Mouse (Mus musculus) limb, embryonic 15.5 days (tissue): ENCODE results near the gene Gatb. TPM values are rescaled to one million over a fixed set of nuclear protein-coding genes. Genes with fewer than 3 reads are reported as not detected.

Experiments used
- ATAC-seq: fragments of 200-750 bp; cut with Nextera tagmentation; 2 replicates; pipeline ENCODE4 v1.8.0; 2017; ENCODE audit warnings: low read depth, moderate TSS enrichment; ENCODE audit not compliant: insufficient number of reproducible peaks, low FRiP score, low TSS enrichment
- H3K27ac ChIP-seq: fragments of 300-500 bp; sonication (generic); 2 replicates; pipeline ENCODE4 v1.5.1; 2015; ENCODE audit warnings: moderate library complexity, mild to moderate bottlenecking, inconsistent platforms
- H3K27me3 ChIP-seq: fragments of 300-500 bp; sonication (generic); 2 replicates; pipeline ENCODE4 v1.6.1; 2015; ENCODE audit warnings: inconsistent platforms
- H3K36me3 ChIP-seq: fragments of 300-500 bp; sonication (generic); 2 replicates; pipeline ENCODE4 v1.6.1; 2015; ENCODE audit warnings: inconsistent platforms
- H3K4me1 ChIP-seq: fragments of 300-500 bp; sonication (generic); 2 replicates; pipeline ENCODE4 v1.6.1; 2015; ENCODE audit warnings: inconsistent platforms
- H3K4me2 ChIP-seq: fragments of 300-500 bp; sonication (generic); 2 replicates; pipeline ENCODE4 v1.6.1; 2015; ENCODE audit warnings: mild to moderate bottlenecking, inconsistent platforms
- H3K4me3 ChIP-seq: fragments of 300-500 bp; sonication (generic); 2 replicates; pipeline ENCODE4 v1.5.1; 2015; ENCODE audit warnings: mild to moderate bottlenecking, inconsistent platforms
- H3K9ac ChIP-seq: fragments of 300-500 bp; sonication (generic); 2 replicates; pipeline ENCODE4 v1.6.1; 2015; ENCODE audit warnings: inconsistent platforms
- H3K9me3 ChIP-seq: fragments of 300-500 bp; sonication (generic); 2 replicates; pipeline ENCODE4 v1.6.1; 2016; ENCODE audit warnings: inconsistent platforms
- whole genome bisulfite sequencing: fragments of 180-500 bp; shearing (Covaris S2); methylation state at CpG from one replicate; pipeline ENCODE4 v1.1.7; 2015; 5-methylcytosine and 5-hydroxymethylcytosine counted together
- polyA plus RNA-seq: library from polyadenylated mRNA; unstranded; fragments of >200 nt; fragmentation: Nextera tagmentation; extraction: Ambion mirVana; gene quantifications from 2 replicates; pipeline ENCODE4 v1.2.1, GENCODE M21; 2015

The Gatb gene
- polyA plus RNA-seq, 1 experiment from 2014 or later: 18.0 TPM

DNA sequence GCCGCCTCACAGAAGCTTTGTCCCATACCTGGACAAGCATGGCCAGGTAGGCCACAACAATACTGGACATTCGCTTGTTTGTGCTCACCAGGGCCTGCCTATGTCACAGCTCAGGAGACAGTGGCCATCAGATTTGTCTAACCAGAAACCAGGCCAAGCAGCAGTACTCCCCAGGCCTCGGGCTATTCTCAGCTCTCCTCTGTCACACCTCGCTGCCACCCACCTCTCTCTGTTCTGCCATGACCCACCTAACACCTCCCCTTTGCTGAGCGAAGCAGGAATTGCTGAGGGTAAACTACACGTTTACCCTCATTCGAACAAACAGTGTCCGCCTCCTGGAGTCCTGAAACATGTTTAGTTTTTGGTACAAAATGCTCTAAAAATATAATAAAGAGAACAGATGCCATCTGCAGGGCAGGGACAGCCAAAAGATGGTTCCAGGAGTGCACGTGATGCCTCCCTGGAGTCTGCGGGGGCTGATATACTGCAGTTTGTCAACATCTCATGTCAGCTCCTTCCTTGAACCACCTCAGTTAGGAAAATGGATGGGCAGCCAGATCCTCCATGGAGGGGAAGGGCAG lies 90.8 kb downstream of the Gatb start:
- Histone ChIP-seq H3K4me2 (no peak overlapping the region), H3K27me3 (no peaks in the 10 kb centered on the region), H3K9me3 (no peaks in the 10 kb centered on the region), H3K36me3 (no peaks in the 10 kb centered on the region), H3K27ac (no peak overlapping the region), H3K9ac (no peak overlapping the region), H3K4me3 (no peak overlapping the region), H3K4me1 (0 out of 2 replicates have a peak, but pooled peaks cover 3% of the 10 kb centered on the region)
- ATAC-seq: no peak
- 80% methylated on average over 10 of the region's 10 CpGs for WGBS

DNA sequence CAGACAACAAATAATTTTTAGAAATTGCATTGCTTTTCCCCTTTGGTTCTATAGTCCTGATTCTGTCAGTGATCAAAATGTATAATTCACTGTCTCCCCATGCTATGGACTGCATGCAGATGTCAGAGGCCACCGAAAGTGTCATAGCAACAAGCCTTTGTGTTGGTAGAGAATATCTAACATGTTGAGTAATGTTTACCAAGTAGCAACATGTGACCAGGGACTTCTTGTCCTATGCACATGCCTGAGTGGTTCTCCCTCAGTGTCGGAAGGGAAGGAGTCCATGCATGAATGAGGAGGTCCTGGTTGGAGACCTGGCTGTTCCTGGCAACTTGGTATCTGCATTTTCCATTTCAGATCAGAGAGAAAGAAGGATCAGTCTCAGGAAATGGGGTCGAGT lies 92.2 kb downstream of the Gatb start:
- no peak for ATAC-seq
- H3K4me3 ChIP-seq: no peak overlapping the region

DNA sequence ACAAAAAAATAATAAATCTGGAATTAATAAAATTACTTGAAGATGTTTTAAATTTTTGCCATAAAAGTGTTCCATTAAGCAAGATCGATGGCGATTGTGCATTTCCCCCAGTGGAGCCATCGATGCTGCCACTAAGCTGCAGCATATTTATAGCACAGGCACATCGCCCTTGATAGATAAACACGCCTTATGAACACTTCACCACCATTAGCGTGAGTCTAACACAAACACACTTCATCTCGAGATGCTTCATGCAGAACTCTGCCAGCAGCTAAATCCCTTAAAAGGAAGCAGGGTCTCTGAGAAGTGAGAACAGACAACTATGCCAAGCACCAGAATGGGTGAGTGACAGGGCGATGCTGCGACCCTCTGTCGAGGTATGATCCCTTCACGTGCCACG lies 92.8 kb downstream of the Gatb start:
- H3K4me3 ChIP-seq: no peak overlapping the region
- H3K9ac ChIP-seq: no peak overlapping the region
- H3K27ac ChIP-seq: no peak overlapping the region
- H3K27me3 ChIP-seq: no peaks in the 10 kb centered on the region
- no peak for ATAC-seq
- WGBS: 72% methylated on average over 12 of the region's 12 CpGs
- H3K36me3 ChIP-seq: no peaks in the 10 kb centered on the region
- no peak overlapping the region for H3K4me2 ChIP-seq
- no peaks in the 10 kb centered on the region for H3K9me3 ChIP-seq
- H3K4me1 ChIP-seq: no peaks in the 10 kb centered on the region

More for the DNA sequence above, 92.2 kb downstream of the Gatb start:
- no peaks in the 10 kb centered on the region for H3K36me3 ChIP-seq
- no peak overlapping the region for H3K4me2 ChIP-seq
- H3K27ac ChIP-seq: no peak overlapping the region
- no peaks in the 10 kb centered on the region for H3K4me1 ChIP-seq
- no peaks in the 10 kb centered on the region for H3K27me3 ChIP-seq
- H3K9ac ChIP-seq: no peak overlapping the region
- H3K9me3 ChIP-seq: no peaks in the 10 kb centered on the region
- WGBS: 74% methylated on average over 3 of the region's 3 CpGs

DNA sequence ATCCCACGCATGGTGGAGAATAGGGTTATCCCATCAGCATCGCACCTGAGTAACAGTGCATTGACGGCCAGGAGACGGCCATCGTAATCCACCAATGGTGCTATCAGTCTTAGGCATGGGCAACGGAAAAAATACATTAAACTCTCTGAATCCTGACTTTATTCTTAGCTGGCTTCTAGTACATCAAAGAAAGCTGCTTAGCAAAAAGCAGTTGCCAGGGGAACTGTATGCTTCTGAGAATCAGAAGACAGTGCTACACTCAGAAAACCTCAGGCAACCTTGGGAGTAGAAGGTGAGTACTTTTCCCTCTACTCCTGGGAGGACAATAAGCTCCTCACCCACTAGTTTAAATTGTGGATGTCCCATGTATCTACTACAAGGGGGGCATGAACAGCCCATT lies 93.8 kb downstream of the Gatb start:
- 89% methylated on average over 6 of the region's 6 CpGs for WGBS

DNA sequence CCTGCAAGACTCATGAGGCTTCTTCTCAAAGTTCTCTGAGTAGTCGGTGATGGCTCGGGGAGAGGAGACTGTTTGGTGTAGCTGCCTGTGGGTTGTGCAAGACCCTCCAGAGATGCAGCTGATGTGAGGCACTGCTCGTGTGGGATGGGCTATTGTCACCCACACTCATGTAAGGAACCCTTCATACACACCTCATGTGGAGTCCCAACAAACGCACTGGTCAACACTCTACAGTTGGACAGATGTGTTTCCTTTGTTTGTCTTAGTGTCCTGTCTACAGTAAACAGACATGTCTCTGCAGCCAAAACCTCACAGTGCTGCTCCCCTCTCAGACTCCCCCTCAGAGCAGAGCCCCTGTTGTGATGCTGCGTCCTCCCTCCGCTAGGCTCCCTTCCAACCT lies 95.9 kb downstream of the Gatb start:
- Histone ChIP-seq H3K27me3 (no peaks in the 10 kb centered on the region), H3K27ac (no peak overlapping the region), H3K4me3 (no peak overlapping the region), H3K36me3 (no peaks in the 10 kb centered on the region), H3K4me1 (no peaks in the 10 kb centered on the region), H3K4me2 (no peak overlapping the region), H3K9me3 (no peaks in the 10 kb centered on the region), H3K9ac (no peak overlapping the region)
- 88% methylated on average over 6 of the region's 6 CpGs for WGBS
- ATAC-seq: no peak

More for the DNA sequence above, 93.8 kb downstream of the Gatb start:
- H3K9me3 ChIP-seq: no peaks in the 10 kb centered on the region
- no peaks in the 10 kb centered on the region for H3K4me1 ChIP-seq
- no peak overlapping the region for H3K4me2 ChIP-seq
- no peak for ATAC-seq
- H3K9ac ChIP-seq: no peak overlapping the region
- no peak overlapping the region for H3K4me3 ChIP-seq
- no peaks in the 10 kb centered on the region for H3K36me3 ChIP-seq
- no peak overlapping the region for H3K27ac ChIP-seq
- H3K27me3 ChIP-seq: no peaks in the 10 kb centered on the region

DNA sequence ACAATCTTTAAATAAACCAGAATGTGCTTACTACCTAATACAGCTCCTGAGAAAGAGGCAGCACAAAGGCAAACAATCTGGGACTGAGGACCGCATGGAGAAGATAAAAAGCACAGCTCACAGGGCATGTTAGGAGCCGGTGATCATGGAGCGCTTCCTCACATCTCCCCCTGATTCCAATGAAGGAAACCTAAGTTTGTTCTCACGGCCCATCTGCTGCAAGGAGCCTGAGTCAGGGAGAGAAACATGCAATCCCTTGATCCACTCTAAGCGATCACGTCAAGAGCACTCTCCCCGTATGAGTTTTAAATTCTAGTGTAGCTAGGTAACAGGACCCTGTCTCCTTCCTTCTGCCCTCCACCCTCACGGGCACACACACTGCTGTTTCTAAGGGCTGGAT lies 103.2 kb downstream of the Gatb start:
- Histone ChIP-seq H3K9me3 (no peaks in the 10 kb centered on the region), H3K4me2 (no peak overlapping the region), H3K27ac (no peak overlapping the region), H3K4me3 (no peak overlapping the region), H3K9ac (no peak overlapping the region), H3K36me3 (no peaks in the 10 kb centered on the region), H3K4me1 (no peaks in the 10 kb centered on the region), H3K27me3 (no peaks in the 10 kb centered on the region)
- no peak for ATAC-seq
- 81% methylated on average over 8 of the region's 8 CpGs for WGBS

DNA sequence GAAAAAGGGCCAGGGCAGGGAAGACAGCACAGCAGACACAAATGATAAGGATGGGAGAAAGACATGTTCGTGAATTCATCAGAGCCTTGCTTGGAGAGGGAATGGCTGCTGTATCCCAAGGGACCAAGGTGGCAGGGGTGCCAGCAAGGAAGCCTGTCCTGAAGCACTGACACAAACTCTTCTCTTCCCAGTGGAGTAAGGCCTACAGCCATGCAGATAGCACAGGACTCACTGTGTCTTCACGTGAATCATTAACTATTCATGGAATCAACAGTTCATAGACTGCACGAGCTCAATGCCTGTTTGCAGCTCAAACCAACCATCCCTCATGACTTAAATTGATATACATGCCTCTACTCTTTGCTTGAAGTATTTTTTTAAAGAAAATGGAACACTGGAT lies 104.0 kb downstream of the Gatb start:
- Histone ChIP-seq H3K4me2 (no peak overlapping the region), H3K9me3 (no peaks in the 10 kb centered on the region), H3K36me3 (no peaks in the 10 kb centered on the region), H3K27ac (no peak overlapping the region), H3K27me3 (no peaks in the 10 kb centered on the region), H3K4me3 (no peak overlapping the region), H3K9ac (no peak overlapping the region), H3K4me1 (no peaks in the 10 kb centered on the region)
- WGBS: 90% methylated on average over 3 of the region's 3 CpGs
- no peak for ATAC-seq

DNA sequence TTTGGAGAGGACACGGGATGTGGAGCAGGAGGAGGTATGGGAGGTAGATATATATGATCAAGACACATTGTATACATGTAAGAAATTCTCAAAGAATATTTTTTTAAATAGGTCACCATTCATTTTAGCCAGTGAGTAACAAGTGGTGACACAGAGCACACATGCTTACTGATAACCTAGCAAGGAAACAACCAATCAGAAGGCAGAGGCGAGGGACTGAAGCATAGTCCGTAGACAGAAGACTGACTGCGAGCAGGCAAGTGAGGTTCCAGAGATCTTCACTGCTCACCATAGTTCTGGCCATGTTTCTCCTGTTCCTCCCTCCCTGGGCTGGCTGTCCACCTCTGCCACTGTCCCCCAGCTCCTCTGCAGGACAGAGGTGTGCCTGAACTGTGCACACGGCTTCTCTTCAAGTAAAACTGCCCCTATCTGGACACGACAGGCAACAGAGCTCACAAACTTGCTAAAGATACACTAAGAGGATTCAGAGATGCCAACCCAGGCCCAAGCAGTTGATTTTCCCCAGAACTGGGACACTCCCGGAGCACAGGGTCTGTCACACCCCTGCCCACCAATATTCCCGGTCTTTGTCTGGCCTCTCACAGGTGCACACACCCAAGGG lies 105.5 kb downstream of the Gatb start:
- ATAC-seq: no peak
- 0 out of 2 replicates have a peak, but pooled peaks cover 4% of the 10 kb centered on the region for H3K27me3 ChIP-seq
- no peaks in the 10 kb centered on the region for H3K36me3 ChIP-seq
- H3K27ac ChIP-seq: no peak overlapping the region
- H3K4me3 ChIP-seq: no peak overlapping the region
- no peaks in the 10 kb centered on the region for H3K4me1 ChIP-seq
- no peak overlapping the region for H3K9ac ChIP-seq
- H3K4me2 ChIP-seq: no peak overlapping the region
- 82% methylated on average over 8 of the region's 8 CpGs for WGBS
- no peaks in the 10 kb centered on the region for H3K9me3 ChIP-seq

DNA sequence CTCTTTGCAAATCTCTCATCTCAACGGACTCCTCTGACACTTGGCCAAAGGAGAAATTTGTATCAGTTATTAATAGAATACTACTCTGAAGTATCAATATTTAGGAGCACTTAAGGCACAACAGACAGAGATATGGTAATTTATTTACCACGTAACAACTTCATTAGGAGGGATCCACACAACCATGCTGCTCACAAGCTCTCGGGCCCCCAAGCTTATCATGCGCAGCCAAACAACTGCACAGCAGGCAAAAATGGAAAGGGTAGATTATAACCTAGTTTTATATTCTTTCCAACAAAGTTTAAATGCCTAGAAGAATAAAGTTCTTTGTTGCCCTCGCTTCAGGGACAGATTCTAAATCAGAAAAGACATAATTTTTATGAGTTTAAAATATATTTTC lies 106.0 kb downstream of the Gatb start:
- ATAC-seq: no peak

DNA sequence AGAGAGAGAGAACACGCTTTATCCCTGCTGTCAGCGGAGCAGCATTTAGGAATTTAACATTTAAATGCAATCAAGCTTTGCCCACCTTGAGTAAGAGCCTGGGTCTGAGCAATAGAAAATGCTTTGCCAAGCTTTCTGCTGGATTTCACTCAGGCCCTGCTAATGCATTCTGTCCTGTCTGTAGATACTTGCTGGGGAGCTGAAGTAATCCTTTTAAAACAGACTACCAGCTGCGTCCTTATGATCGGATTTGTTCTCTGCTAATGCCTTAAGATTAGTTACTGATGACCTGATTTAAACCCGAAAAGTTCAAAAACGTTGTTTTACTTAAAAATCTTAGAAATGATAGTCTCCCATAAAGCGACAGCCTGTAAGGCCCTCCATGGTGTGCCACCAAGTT lies 107.2 kb downstream of the Gatb start:
- Histone ChIP-seq H3K9me3 (no peaks in the 10 kb centered on the region), H3K27ac (no peak overlapping the region), H3K9ac (no peak overlapping the region), H3K4me2 (no peak overlapping the region), H3K4me1 (no peaks in the 10 kb centered on the region), H3K4me3 (no peak overlapping the region), H3K27me3 (0 out of 2 replicates have a peak, but pooled peaks cover 4% of the 10 kb centered on the region), H3K36me3 (no peaks in the 10 kb centered on the region)
- 76% methylated on average over 7 of the region's 7 CpGs for WGBS
- ATAC-seq: no peak

More for the DNA sequence above, 106.0 kb downstream of the Gatb start:
- Histone ChIP-seq H3K36me3 (no peaks in the 10 kb centered on the region), H3K4me1 (no peaks in the 10 kb centered on the region), H3K9me3 (no peaks in the 10 kb centered on the region), H3K27me3 (0 out of 2 replicates have a peak, but pooled peaks cover 4% of the 10 kb centered on the region), H3K9ac (no peak overlapping the region), H3K4me2 (no peak overlapping the region), H3K4me3 (no peak overlapping the region), H3K27ac (no peak overlapping the region)
- 89% methylated on average over 5 of the region's 5 CpGs for WGBS

DNA sequence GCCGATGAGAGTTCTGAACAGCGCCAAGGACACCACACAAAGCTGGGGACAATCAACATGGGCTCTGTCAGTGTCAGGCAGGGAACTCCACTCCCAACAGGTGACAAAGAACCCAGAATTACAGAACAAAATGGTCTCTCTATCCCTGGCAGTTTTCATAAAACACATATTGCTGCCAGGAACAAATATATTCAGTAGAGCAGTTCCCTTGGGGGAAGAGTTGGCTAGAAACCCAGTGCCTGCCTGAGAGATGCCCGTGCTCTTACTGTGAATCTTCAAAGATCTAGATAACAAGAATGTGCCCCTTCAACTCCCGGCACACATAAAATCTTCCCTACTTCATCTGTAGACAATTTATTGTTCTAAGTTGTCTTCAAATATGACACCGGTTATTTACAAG lies 109.7 kb downstream of the Gatb start:
- Histone ChIP-seq H3K4me1 (no peaks in the 10 kb centered on the region), H3K36me3 (no peaks in the 10 kb centered on the region), H3K27ac (no peak overlapping the region), H3K27me3 (0 out of 2 replicates have a peak, but pooled peaks cover 4% of the 10 kb centered on the region), H3K9ac (no peak overlapping the region), H3K4me2 (no peak overlapping the region), H3K4me3 (no peak overlapping the region), H3K9me3 (no peaks in the 10 kb centered on the region)
- no peak for ATAC-seq
- WGBS: 80% methylated on average over 5 of the region's 5 CpGs

DNA sequence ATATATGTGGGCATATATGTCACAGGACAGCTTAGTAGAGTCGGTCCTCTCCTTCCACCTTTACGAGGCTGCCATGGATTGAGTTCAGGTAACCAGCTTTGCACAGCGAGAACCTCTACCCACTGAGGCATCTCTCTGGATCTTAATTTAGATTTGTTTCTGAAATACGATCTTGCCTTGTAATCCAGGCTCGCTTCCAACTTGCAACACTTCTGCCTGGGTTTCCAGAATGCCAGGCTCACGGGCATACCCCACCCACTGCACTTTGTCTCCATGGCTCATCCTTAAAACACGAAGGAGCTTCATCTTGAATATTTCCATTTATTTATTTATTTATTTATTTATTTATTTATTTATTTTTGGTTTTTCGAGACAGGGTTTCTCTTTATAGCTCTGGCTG lies 111.4 kb downstream of the Gatb start:
- no peaks in the 10 kb centered on the region for H3K9me3 ChIP-seq
- no peaks in the 10 kb centered on the region for H3K4me1 ChIP-seq
- 85% methylated on average over 8 of the region's 8 CpGs for WGBS
- H3K27me3 ChIP-seq: peaks cover 4% of the 10 kb centered on the region; the same call in 1 of the 2 replicates
- H3K4me3 ChIP-seq: no peak overlapping the region
- H3K4me2 ChIP-seq: no peak overlapping the region
- no peak overlapping the region for H3K9ac ChIP-seq
- no peak overlapping the region for H3K27ac ChIP-seq
- no peaks in the 10 kb centered on the region for H3K36me3 ChIP-seq
- ATAC-seq: no peak
